Mouse (Mus musculus) bone marrow, adult 2 months (tissue): Measurements from ENCODE around the gene Nav1.

ENCODE experiments used
- CTCF ChIP-seq: fragments of 200-500 bp; IDR thresholded peaks from 2 replicates; pipeline ENCODE4 v1.5.1; 2011; ENCODE audit warnings: low read length, control low read depth; ENCODE audit not compliant: control insufficient read depth, insufficient read depth
- POLR2A ChIP-seq: fragments of 200-500 bp; IDR thresholded peaks from 2 replicates; pipeline ENCODE4 v1.6.1; 2011; ENCODE audit warnings: low read depth, mild to moderate bottlenecking, control low read depth, low read length, borderline replicate concordance; ENCODE audit not compliant: control insufficient read depth

DNA sequence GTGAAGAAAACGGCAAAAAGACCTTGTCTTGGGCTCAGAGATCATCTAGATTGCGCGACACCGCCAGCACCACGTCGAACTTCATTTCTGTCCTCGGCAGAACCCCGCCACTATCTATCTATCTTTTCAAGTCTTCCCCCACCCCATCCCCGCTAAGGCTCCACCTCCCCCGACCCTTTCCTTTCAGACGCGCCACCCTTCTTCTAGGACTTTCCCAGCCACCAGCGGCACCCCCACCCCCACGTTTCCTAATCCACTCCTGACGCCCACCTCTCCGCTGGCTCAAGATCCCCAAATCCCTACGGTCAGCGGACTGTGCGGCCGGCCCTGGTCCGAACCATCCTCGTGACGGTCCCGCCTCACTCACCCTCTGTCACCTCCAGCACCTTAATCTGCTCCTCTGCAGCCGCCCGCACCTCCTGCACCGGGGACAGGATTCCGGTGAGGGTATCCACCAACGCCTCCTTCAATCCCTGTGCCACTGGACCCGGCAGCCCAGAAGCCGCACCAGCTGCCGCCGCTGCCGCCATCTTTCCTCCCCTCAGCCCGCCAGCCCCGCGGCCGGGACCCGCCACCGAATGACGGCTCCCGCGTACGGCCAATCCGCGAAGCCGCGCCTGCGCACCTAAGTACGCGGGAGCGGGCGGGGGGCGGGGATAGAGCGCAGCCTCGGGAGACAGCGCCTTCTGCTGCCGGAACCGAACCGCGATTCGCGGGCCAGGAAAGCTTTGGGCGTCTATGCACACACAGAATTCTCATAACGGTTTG, 177.0 kb downstream of the Nav1 start, which contains the start of gene Ipo9:
- TF ChIP-seq CTCF (peak; percentile 43; the same call in 1 of the 2 replicates), POLR2A (peak; percentile 66; the same call in 1 of the 2 replicates)
